Mouse (Mus musculus): ENCODE results near the gene Vti1a. TPM values are rescaled to one million over a fixed set of nuclear protein-coding genes. Genes with fewer than 3 reads are reported as not detected.

The Vti1a gene
- polyA plus RNA-seq, 1 experiment from 2014 or later, result 24.2 TPM

- H3K27me3 ChIP-seq (ENCODE audit: control insufficient read depth, insufficient read depth, low read length), result no peaks in the 10 kb centered on the region
- H3K4me2 ChIP-seq (ENCODE audit: low read depth, severe bottlenecking), result no peak overlapping the region
- H3K4me1 ChIP-seq (ENCODE audit: control insufficient read depth, insufficient read depth, low read length), result peaks cover 22% of the 10 kb centered on the region
- no peak overlapping the region for H3K27ac ChIP-seq (replicated peaks; ENCODE audit: low read depth, low read length)
- ATAC-seq (ENCODE audit: insufficient number of reproducible peaks, low FRiP score, low TSS enrichment, low read depth) (no peak), DNase-seq (ENCODE audit: low spot score) (no peak)
- no peaks in the 10 kb centered on the region for H3K9me3 ChIP-seq (ENCODE audit: control insufficient read depth, low read length)
- WGBS, result 88% methylated on average over 12 of the region's 12 CpGs
- no peak overlapping the region for H3K9ac ChIP-seq (ENCODE audit: low read length)
- no peaks in the 10 kb centered on the region for H3K36me3 ChIP-seq (ENCODE audit: control insufficient read depth, insufficient read depth, low read length)
- H3K4me3 ChIP-seq (ENCODE audit: low read depth, low read length), result no peak overlapping the region
These were observed 305.0 kb downstream of the Vti1a start for GRCm38 (mm10) chr19:55621011-55621625.

GRCm38 (mm10) chr19:55622821-55623220 is 306.7 kb downstream of the Vti1a start:
- DNase-seq (ENCODE audit: low spot score) (no peak), ATAC-seq (ENCODE audit: insufficient number of reproducible peaks, low FRiP score, low TSS enrichment, low read depth) (no peak)
- H3K9ac ChIP-seq (ENCODE audit: low read length), result no peak overlapping the region
- WGBS, result 87% methylated on average over 18 of the region's 18 CpGs
- no peaks in the 10 kb centered on the region for H3K27me3 ChIP-seq (ENCODE audit: control insufficient read depth, insufficient read depth, low read length)
- no peak overlapping the region for H3K4me3 ChIP-seq (ENCODE audit: low read depth, low read length)
- peaks cover 32% of the 10 kb centered on the region for H3K4me1 ChIP-seq (ENCODE audit: control insufficient read depth, insufficient read depth, low read length)
- H3K27ac ChIP-seq (replicated peaks; ENCODE audit: low read depth, low read length), result no peak overlapping the region; the same call in 1 of the 2 replicates
- H3K36me3 ChIP-seq (ENCODE audit: control insufficient read depth, insufficient read depth, low read length), result no peaks in the 10 kb centered on the region
- H3K4me2 ChIP-seq (ENCODE audit: low read depth, severe bottlenecking), result no peak overlapping the region
- H3K9me3 ChIP-seq (ENCODE audit: control insufficient read depth, low read length), result no peaks in the 10 kb centered on the region

GRCm38 (mm10) chr19:55623605-55624004 is 307.5 kb downstream of the Vti1a start:
- Histone ChIP-seq H3K9ac (ENCODE audit: low read length) (no peak overlapping the region), H3K4me2 (ENCODE audit: low read depth, severe bottlenecking) (no peak overlapping the region), H3K4me3 (ENCODE audit: low read depth, low read length) (no peak overlapping the region), H3K27ac (replicated peaks; ENCODE audit: low read depth, low read length) (no peak overlapping the region), H3K9me3 (ENCODE audit: control insufficient read depth, low read length) (no peaks in the 10 kb centered on the region), H3K36me3 (ENCODE audit: control insufficient read depth, insufficient read depth, low read length) (no peaks in the 10 kb centered on the region), H3K4me1 (ENCODE audit: control insufficient read depth, insufficient read depth, low read length) (peaks cover 36% of the 10 kb centered on the region), H3K27me3 (ENCODE audit: control insufficient read depth, insufficient read depth, low read length) (no peaks in the 10 kb centered on the region)
- WGBS, result 89% methylated on average over 13 of the region's 13 CpGs
- no peak for ATAC-seq (ENCODE audit: insufficient number of reproducible peaks, low FRiP score, low TSS enrichment, low read depth)
- no peak for DNase-seq (ENCODE audit: low spot score)

- H3K4me3 ChIP-seq (ENCODE audit: low read depth, low read length), result no peak overlapping the region
- ATAC-seq (ENCODE audit: insufficient number of reproducible peaks, low FRiP score, low TSS enrichment, low read depth) (no peak), DNase-seq (ENCODE audit: low spot score) (no peak)
- 41% methylated on average over 16 of the region's 16 CpGs for WGBS
- H3K27me3 ChIP-seq (ENCODE audit: control insufficient read depth, insufficient read depth, low read length), result no peaks in the 10 kb centered on the region
- H3K36me3 ChIP-seq (ENCODE audit: control insufficient read depth, insufficient read depth, low read length), result no peaks in the 10 kb centered on the region
- H3K9ac ChIP-seq (ENCODE audit: low read length), result no peak overlapping the region
- peaks cover 26% of the 10 kb centered on the region for H3K4me1 ChIP-seq (ENCODE audit: control insufficient read depth, insufficient read depth, low read length)
- no peak overlapping the region for H3K27ac ChIP-seq (replicated peaks; ENCODE audit: low read depth, low read length)
- no peak overlapping the region; the same call in 1 of the 2 replicates for H3K4me2 ChIP-seq (ENCODE audit: low read depth, severe bottlenecking)
- no peaks in the 10 kb centered on the region for H3K9me3 ChIP-seq (ENCODE audit: control insufficient read depth, low read length)
These were observed 310.4 kb downstream of the Vti1a start for GRCm38 (mm10) chr19:55626483-55626882.

GRCm38 (mm10) chr19:55626952-55627351 is 310.9 kb downstream of the Vti1a start:
- Histone ChIP-seq H3K9ac (ENCODE audit: low read length) (no peak overlapping the region), H3K27me3 (ENCODE audit: control insufficient read depth, insufficient read depth, low read length) (no peaks in the 10 kb centered on the region), H3K36me3 (ENCODE audit: control insufficient read depth, insufficient read depth, low read length) (no peaks in the 10 kb centered on the region)

GRCm38 (mm10) chr19:55635488-55635887 is 319.4 kb downstream of the Vti1a start:
- DNase-seq (ENCODE audit: low spot score) (no peak), ATAC-seq (ENCODE audit: insufficient number of reproducible peaks, low FRiP score, low TSS enrichment, low read depth) (no peak)
- Histone ChIP-seq H3K36me3 (ENCODE audit: control insufficient read depth, insufficient read depth, low read length) (no peaks in the 10 kb centered on the region), H3K4me2 (ENCODE audit: low read depth, severe bottlenecking) (no peak overlapping the region), H3K27me3 (ENCODE audit: control insufficient read depth, insufficient read depth, low read length) (no peaks in the 10 kb centered on the region), H3K27ac (replicated peaks; ENCODE audit: low read depth, low read length) (no peak overlapping the region), H3K4me3 (ENCODE audit: low read depth, low read length) (no peak overlapping the region), H3K9ac (ENCODE audit: low read length) (no peak overlapping the region), H3K9me3 (ENCODE audit: control insufficient read depth, low read length) (no peaks in the 10 kb centered on the region), H3K4me1 (ENCODE audit: control insufficient read depth, insufficient read depth, low read length) (no peaks in the 10 kb centered on the region)
- 80% methylated on average over 15 of the region's 15 CpGs for WGBS

More at GRCm38 (mm10) chr19:55626952-55627351, 310.9 kb downstream of the Vti1a start:
- Histone ChIP-seq H3K4me1 (ENCODE audit: control insufficient read depth, insufficient read depth, low read length) (peaks cover 26% of the 10 kb centered on the region), H3K27ac (replicated peaks; ENCODE audit: low read depth, low read length) (no peak overlapping the region), H3K4me3 (ENCODE audit: low read depth, low read length) (no peak overlapping the region), H3K4me2 (ENCODE audit: low read depth, severe bottlenecking) (no peak overlapping the region; the same call in 1 of the 2 replicates), H3K9me3 (ENCODE audit: control insufficient read depth, low read length) (no peaks in the 10 kb centered on the region)
- DNase-seq (ENCODE audit: low spot score) (no peak), ATAC-seq (ENCODE audit: insufficient number of reproducible peaks, low FRiP score, low TSS enrichment, low read depth) (no peak)
- WGBS, result 42% methylated on average over 12 of the region's 12 CpGs

GRCm38 (mm10) chr19:55640251-55640650 is 324.2 kb downstream of the Vti1a start:
- Histone ChIP-seq H3K27me3 (ENCODE audit: control insufficient read depth, insufficient read depth, low read length) (peaks cover 3% of the 10 kb centered on the region; the same call in 1 of the 2 replicates), H3K9ac (ENCODE audit: low read length) (no peak overlapping the region), H3K9me3 (ENCODE audit: control insufficient read depth, low read length) (no peaks in the 10 kb centered on the region), H3K4me2 (ENCODE audit: low read depth, severe bottlenecking) (no peak overlapping the region), H3K36me3 (ENCODE audit: control insufficient read depth, insufficient read depth, low read length) (no peaks in the 10 kb centered on the region), H3K4me1 (ENCODE audit: control insufficient read depth, insufficient read depth, low read length) (peaks cover 8% of the 10 kb centered on the region), H3K4me3 (ENCODE audit: low read depth, low read length) (no peak overlapping the region), H3K27ac (replicated peaks; ENCODE audit: low read depth, low read length) (no peak overlapping the region)
- no peak for DNase-seq (ENCODE audit: low spot score)
- no peak for ATAC-seq (ENCODE audit: insufficient number of reproducible peaks, low FRiP score, low TSS enrichment, low read depth)
- 82% methylated on average over 6 of the region's 6 CpGs for WGBS

- Histone ChIP-seq H3K4me1 (ENCODE audit: control insufficient read depth, insufficient read depth, low read length) (peaks cover 8% of the 10 kb centered on the region), H3K9ac (ENCODE audit: low read length) (no peak overlapping the region), H3K4me3 (ENCODE audit: low read depth, low read length) (no peak overlapping the region), H3K9me3 (ENCODE audit: control insufficient read depth, low read length) (no peaks in the 10 kb centered on the region), H3K27me3 (ENCODE audit: control insufficient read depth, insufficient read depth, low read length) (peaks cover 3% of the 10 kb centered on the region; the same call in 1 of the 2 replicates), H3K27ac (replicated peaks; ENCODE audit: low read depth, low read length) (no peak overlapping the region), H3K36me3 (ENCODE audit: control insufficient read depth, insufficient read depth, low read length) (no peaks in the 10 kb centered on the region), H3K4me2 (ENCODE audit: low read depth, severe bottlenecking) (no peak overlapping the region)
- DNase-seq (ENCODE audit: low spot score) (no peak), ATAC-seq (ENCODE audit: insufficient number of reproducible peaks, low FRiP score, low TSS enrichment, low read depth) (no peak)
- WGBS, result 87% methylated on average over 2 of the region's 2 CpGs
These were observed 325.8 kb downstream of the Vti1a start for GRCm38 (mm10) chr19:55641891-55642290.

GRCm38 (mm10) chr19:55642361-55642760 is 326.3 kb downstream of the Vti1a start:
- peaks cover 3% of the 10 kb centered on the region; the same call in 1 of the 2 replicates for H3K27me3 ChIP-seq (ENCODE audit: control insufficient read depth, insufficient read depth, low read length)
- WGBS, result 43% methylated on average over 11 of the region's 11 CpGs
- ATAC-seq (ENCODE audit: insufficient number of reproducible peaks, low FRiP score, low TSS enrichment, low read depth), result no peak
- H3K27ac ChIP-seq (replicated peaks; ENCODE audit: low read depth, low read length), result no peak overlapping the region
- H3K4me2 ChIP-seq (ENCODE audit: low read depth, severe bottlenecking), result no peak overlapping the region
- no peak overlapping the region for H3K4me3 ChIP-seq (ENCODE audit: low read depth, low read length)
- peaks cover 8% of the 10 kb centered on the region for H3K4me1 ChIP-seq (ENCODE audit: control insufficient read depth, insufficient read depth, low read length)
- no peaks in the 10 kb centered on the region for H3K9me3 ChIP-seq (ENCODE audit: control insufficient read depth, low read length)
- H3K36me3 ChIP-seq (ENCODE audit: control insufficient read depth, insufficient read depth, low read length), result no peaks in the 10 kb centered on the region
- no peak overlapping the region for H3K9ac ChIP-seq (ENCODE audit: low read length)
- no peak for DNase-seq (ENCODE audit: low spot score)
